Mouse (Mus musculus): ENCODE data around the gene Olfr1371. TPM values are rescaled to one million over a fixed set of nuclear protein-coding genes. Genes with fewer than 3 reads are reported as not detected.
A peak's percentile ranks its signal among the peaks of the same experiment; 100 is the strongest.

Olfr1371 gene
- polyA plus RNA-seq (2011; ENCODE audit: insufficient read depth, insufficient read length, low replicate concordance, missing spikeins): not detected in 2 replicates

DNA sequence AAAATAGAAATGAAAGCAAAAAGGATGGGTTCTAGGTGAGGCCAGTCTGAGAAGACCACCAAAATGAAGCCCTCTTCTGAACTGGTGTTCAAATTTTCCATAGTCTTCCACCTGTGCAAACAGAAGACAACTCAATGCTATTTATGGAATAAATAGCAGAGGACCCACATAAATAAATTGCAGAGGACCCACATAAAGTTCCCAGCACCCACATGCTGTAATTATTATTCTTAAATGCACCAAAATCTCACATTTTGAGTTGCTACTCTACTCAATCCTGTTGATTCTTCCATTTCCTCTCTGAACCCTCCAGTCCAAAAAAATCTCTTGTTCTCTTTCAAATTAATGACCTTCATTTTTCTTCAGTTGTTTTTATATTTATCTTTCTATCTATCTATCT, at the start of gene Olfr1371:
Gene Olfr1371 (minus strand): TSS at position 101 of the 400 bp plus-strand sequence.
- no peaks in the 10 kb centered on the region for H3K4me1 ChIP-seq (ENCODE audit: control insufficient read depth, insufficient read depth, low read length)
- H3K4me3 ChIP-seq (replicated peaks; ENCODE audit: control insufficient read depth, low read depth, low read length): no peak within 1 kb of the TSS
- TF ChIP-seq CTCF (IDR thresholded peaks at IDR 0.05; ENCODE audit: control insufficient read depth, insufficient read depth, low read length): no peak
- no peak for TF ChIP-seq POLR2A (IDR thresholded peaks at IDR 0.05; ENCODE audit: borderline replicate concordance, control insufficient read depth, low read depth, low read length)
- H3K27ac ChIP-seq (ENCODE audit: control insufficient read depth, insufficient read depth, low read depth, low read length, poor library complexity): no peak within 1 kb of the TSS

DNA sequence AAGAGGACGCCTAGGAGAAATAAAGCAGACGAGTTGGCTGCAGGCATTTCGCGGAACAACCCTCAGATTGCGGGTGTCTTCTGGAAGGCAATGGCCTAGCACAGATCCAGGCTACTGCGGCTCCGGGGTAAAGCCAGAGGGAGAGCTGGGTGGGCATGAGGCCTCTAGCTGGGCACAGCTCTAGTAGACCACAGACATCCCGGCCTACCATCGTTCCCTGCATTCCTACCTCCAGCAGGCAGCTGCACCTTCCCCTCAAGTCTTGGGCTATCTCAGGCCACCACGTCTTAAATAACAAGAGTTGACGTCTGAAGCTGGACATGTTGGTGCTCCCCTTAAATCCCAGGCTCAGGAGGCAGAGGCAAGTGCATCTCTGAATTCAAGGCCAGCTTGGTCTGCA, 48.6 kb upstream of the Olfr1371 start:
- 73% methylated on average over 11 of the region's 11 CpGs for WGBS
- H3K4me3 ChIP-seq (replicated peaks; ENCODE audit: control insufficient read depth, low read depth, low read length): no peak overlapping the region
- TF ChIP-seq CTCF (IDR thresholded peaks at IDR 0.05; ENCODE audit: control insufficient read depth, insufficient read depth, low read length) (no peak), POLR2A (IDR thresholded peaks at IDR 0.05; ENCODE audit: borderline replicate concordance, control insufficient read depth, low read depth, low read length) (no peak)
- no peak overlapping the region for H3K27ac ChIP-seq (ENCODE audit: control insufficient read depth, insufficient read depth, low read depth, low read length, poor library complexity)
- H3K4me1 ChIP-seq (ENCODE audit: control insufficient read depth, insufficient read depth, low read length): peaks cover 3% of the 10 kb centered on the region; the same call in 1 of the 2 replicates

DNA sequence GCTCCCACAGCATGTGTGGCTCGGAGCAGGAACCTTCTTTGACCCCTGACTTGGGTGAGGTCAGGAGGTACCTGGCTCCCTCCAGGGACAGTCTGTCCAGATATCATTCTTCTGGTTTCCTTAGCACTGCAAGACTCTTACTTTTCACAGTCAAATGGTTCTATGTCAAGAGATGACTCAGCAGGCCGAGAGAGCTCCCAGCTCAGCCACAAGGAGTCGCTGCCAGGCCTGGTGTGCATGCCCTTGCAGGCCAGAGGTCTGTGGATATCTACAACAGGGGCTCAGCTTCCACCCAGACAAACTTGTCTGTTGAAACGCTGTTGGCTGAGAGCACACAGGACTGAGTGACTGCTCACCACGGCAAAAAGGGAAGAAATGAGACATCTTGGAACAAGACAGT, 48.1 kb upstream of the Olfr1371 start:
- Histone ChIP-seq H3K4me3 (replicated peaks; ENCODE audit: control insufficient read depth, low read depth, low read length) (no peak overlapping the region), H3K4me1 (ENCODE audit: control insufficient read depth, insufficient read depth, low read length) (peaks cover 3% of the 10 kb centered on the region; the same call in 1 of the 2 replicates), H3K27ac (ENCODE audit: control insufficient read depth, insufficient read depth, low read depth, low read length, poor library complexity) (no peak overlapping the region)
- 15% methylated on average over 5 of the region's 5 CpGs for whole genome bisulfite sequencing
- TF ChIP-seq POLR2A (IDR thresholded peaks at IDR 0.05; ENCODE audit: borderline replicate concordance, control insufficient read depth, low read depth, low read length) (no peak), CTCF (IDR thresholded peaks at IDR 0.05; ENCODE audit: control insufficient read depth, insufficient read depth, low read length) (peak; percentile 77)

DNA sequence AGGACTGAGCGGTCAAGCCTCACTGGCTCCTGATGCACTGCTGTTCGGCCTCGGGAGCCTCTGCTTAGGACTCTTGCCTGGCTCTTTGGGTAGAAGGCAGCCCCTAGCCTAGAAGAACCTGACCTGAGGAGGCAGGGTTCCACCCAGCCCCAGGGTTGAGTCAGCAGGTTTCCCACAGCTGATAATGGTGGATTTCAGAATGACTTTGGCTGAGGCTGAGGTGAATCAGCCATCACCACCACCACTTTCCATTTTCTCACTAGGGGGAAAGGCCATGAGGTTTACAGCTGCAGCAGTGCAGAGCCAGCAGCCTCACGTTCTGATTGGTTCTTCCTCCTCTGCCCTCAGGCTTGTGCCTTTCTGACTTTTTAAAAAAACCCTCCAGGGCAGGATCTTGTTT, 47.1 kb upstream of the Olfr1371 start:
- no peak overlapping the region for H3K27ac ChIP-seq (ENCODE audit: control insufficient read depth, insufficient read depth, low read depth, low read length, poor library complexity)
- H3K4me3 ChIP-seq (replicated peaks; ENCODE audit: control insufficient read depth, low read depth, low read length): no peak overlapping the region
- no peak for TF ChIP-seq CTCF (IDR thresholded peaks at IDR 0.05; ENCODE audit: control insufficient read depth, insufficient read depth, low read length)
- no peak for TF ChIP-seq POLR2A (IDR thresholded peaks at IDR 0.05; ENCODE audit: borderline replicate concordance, control insufficient read depth, low read depth, low read length)
- 69% methylated on average over 4 of the region's 4 CpGs for WGBS
- H3K4me1 ChIP-seq (ENCODE audit: control insufficient read depth, insufficient read depth, low read length): peaks cover 6% of the 10 kb centered on the region; the same call in 1 of the 2 replicates

DNA sequence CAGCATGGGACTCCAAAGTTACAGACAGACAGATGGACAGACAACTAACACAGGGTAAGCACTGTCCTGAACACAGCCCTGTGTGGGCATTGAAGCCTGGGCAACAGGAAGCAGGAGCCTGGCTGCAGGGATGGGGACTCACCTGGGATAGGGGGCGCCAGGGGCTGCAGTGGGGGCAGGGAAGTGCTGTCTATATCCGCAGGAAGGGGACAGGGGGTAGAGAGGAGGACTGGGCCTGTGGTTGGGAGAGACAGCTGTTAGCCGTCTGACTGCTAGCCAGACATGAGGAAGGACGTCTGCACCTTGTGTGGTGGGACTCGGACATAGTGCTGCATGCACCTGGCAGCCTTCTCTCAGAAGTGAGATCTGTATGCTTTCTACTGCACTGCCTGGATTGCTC, 44.9 kb upstream of the Olfr1371 start:
- H3K4me3 ChIP-seq (replicated peaks; ENCODE audit: control insufficient read depth, low read depth, low read length): no peak overlapping the region
- TF ChIP-seq POLR2A (IDR thresholded peaks at IDR 0.05; ENCODE audit: borderline replicate concordance, control insufficient read depth, low read depth, low read length): no peak
- TF ChIP-seq CTCF (IDR thresholded peaks at IDR 0.05; ENCODE audit: control insufficient read depth, insufficient read depth, low read length): no peak
- WGBS: 45% methylated on average over 5 of the region's 5 CpGs
- no peak overlapping the region for H3K27ac ChIP-seq (ENCODE audit: control insufficient read depth, insufficient read depth, low read depth, low read length, poor library complexity)
- H3K4me1 ChIP-seq (ENCODE audit: control insufficient read depth, insufficient read depth, low read length): peaks cover 6% of the 10 kb centered on the region; the same call in 1 of the 2 replicates

DNA sequence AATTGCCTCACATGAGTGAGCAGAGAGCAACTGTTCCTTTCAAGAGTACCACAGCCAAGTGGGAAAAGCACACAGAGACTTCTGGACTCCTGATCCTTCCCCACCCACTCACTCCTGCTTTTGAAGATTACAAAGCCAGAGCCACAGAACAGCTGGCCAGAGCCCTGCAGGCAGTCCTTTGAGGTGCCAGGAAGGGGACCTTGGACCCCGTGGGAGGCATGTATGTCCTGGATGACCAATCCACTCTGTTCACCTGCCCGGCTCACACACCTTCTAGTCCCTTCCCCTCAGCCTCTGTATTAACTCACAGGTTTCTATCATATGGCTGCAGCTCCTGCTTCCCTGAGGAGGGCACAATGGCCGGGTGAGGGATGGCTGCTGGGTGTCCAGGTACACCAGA, 43.6 kb upstream of the Olfr1371 start:
- H3K27ac ChIP-seq (ENCODE audit: control insufficient read depth, insufficient read depth, low read depth, low read length, poor library complexity): no peak overlapping the region

DNA sequence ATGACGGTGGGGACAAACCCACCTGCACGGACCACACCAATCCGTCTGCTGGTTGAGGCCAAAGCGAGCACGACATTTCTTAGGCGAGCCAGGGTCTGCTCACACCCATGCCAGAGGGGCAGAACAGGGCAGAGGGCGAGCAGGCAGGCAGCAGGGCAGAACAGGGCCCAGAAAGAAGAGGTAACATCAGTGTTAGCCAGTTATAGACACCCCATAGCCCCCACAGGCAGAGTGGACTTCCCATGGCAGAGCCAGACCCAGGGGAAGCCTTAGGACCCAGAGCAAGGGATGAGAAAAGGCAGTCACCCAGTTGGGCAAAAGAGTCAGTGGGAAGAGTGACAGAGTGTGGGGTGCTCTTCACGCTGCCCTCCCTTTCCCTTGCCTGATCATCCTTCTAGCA, 41.3 kb upstream of the Olfr1371 start:
- no peak overlapping the region for H3K4me3 ChIP-seq (replicated peaks; ENCODE audit: control insufficient read depth, low read depth, low read length)
- no peak overlapping the region for H3K27ac ChIP-seq (ENCODE audit: control insufficient read depth, insufficient read depth, low read depth, low read length, poor library complexity)
- 72% methylated on average over 8 of the region's 8 CpGs for WGBS
- H3K4me1 ChIP-seq (ENCODE audit: control insufficient read depth, insufficient read depth, low read length): peaks cover 4% of the 10 kb centered on the region; the same call in 1 of the 2 replicates
- no peak for TF ChIP-seq POLR2A (IDR thresholded peaks at IDR 0.05; ENCODE audit: borderline replicate concordance, control insufficient read depth, low read depth, low read length)

More for the DNA sequence above, 43.6 kb upstream of the Olfr1371 start:
- 75% methylated on average over 3 of the region's 3 CpGs for WGBS
- TF ChIP-seq POLR2A (IDR thresholded peaks at IDR 0.05; ENCODE audit: borderline replicate concordance, control insufficient read depth, low read depth, low read length) (no peak), CTCF (IDR thresholded peaks at IDR 0.05; ENCODE audit: control insufficient read depth, insufficient read depth, low read length) (no peak)
- Histone ChIP-seq H3K4me3 (replicated peaks; ENCODE audit: control insufficient read depth, low read depth, low read length) (no peak overlapping the region), H3K4me1 (ENCODE audit: control insufficient read depth, insufficient read depth, low read length) (peaks cover 3% of the 10 kb centered on the region; the same call in 1 of the 2 replicates)

DNA sequence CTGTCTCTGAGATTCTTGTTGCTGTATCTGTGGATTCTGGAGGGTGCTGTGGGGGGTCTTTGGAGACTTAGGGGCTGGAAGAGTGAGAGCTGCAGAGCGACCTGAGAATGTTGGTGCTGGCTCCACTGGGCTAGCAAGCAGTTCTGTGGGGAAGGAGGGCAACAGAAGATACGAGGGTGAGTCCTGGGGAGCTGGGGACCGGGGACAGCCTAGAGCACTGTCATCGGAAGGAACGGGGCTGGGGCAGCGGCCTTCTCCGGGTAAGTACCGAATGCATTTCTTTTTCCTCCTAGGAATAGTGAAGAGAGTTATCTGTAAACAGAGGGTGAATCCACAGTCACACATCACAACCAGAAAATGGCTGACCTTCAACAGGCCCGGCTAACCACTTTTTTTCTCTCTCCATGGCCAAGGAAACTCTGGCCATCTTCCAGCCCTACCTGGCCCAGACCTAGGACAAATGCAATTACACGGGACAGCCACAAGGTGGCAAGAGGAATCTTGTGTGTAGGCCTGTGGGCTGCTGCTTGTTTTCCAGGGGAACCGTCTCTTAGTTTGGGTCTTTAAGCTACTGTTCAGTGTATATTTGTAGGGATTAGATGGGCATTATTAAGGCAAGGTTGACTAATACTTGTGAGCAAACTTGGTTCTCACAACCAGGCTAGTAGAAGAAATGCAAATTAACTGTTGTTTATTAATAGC, 40.0 kb upstream of the Olfr1371 start:
- no peak overlapping the region for H3K27ac ChIP-seq (ENCODE audit: control insufficient read depth, insufficient read depth, low read depth, low read length, poor library complexity)
- WGBS: 64% methylated on average over 11 of the region's 11 CpGs
- H3K4me3 ChIP-seq (replicated peaks; ENCODE audit: control insufficient read depth, low read depth, low read length): no peak overlapping the region
- peaks cover 4% of the 10 kb centered on the region; the same call in 1 of the 2 replicates for H3K4me1 ChIP-seq (ENCODE audit: control insufficient read depth, insufficient read depth, low read length)
- TF ChIP-seq POLR2A (IDR thresholded peaks at IDR 0.05; ENCODE audit: borderline replicate concordance, control insufficient read depth, low read depth, low read length): no peak
- peak; percentile 76 for TF ChIP-seq CTCF (IDR thresholded peaks at IDR 0.05; ENCODE audit: control insufficient read depth, insufficient read depth, low read length)

Data from bone marrow, adult 2 months (tissue).